Mouse (Mus musculus): ENCODE data around the gene Padi4.

The Padi4 gene

DNA sequence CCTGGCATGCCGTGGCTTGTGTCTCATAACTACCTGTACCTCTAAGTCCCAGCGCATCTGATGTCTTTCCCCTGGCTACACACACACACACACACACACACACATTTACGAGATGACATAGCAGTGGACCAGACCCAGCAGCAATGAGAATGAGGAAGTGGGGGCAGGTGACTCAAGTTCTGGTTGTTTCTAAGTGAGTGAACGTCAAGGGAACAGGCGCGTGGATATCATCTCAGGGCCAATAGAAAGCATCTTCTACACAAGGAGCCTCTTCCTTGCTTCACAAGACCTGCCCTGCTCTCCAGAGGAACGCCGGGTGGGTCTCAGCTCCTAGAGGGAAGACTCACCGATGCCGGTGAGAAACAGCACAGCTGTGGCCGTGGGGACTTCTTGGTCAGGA is 33.4 kb downstream of the Padi4 start:
- DNase-seq (ENCODE audit: low spot score) = no peak

GRCm38 (mm10) chr4:140732871-140733270 is 41.2 kb downstream of the Padi4 start:
- peak; percentile 52 for DNase-seq (ENCODE audit: low spot score)

DNA sequence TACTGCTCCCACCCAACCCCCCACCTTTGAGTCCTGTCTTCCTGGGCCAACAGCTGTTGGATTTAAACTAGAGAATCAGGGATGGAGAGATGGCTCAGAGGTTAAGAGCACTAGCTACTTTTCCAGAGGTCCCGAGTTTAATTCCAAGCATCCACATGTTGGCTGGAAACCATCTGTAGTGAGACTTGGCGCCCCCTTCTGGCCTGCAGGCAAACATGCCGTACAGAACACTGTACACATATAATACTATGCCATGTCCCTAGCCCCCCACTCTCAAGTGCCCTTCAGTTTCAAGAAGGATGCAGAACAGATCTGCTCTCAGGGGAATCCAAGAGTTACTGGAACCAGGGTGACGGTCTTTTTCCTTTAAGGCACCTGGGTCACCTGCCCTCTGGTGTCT is 42.4 kb downstream of the Padi4 start:
- no peak for DNase-seq (ENCODE audit: low spot score)

DNA sequence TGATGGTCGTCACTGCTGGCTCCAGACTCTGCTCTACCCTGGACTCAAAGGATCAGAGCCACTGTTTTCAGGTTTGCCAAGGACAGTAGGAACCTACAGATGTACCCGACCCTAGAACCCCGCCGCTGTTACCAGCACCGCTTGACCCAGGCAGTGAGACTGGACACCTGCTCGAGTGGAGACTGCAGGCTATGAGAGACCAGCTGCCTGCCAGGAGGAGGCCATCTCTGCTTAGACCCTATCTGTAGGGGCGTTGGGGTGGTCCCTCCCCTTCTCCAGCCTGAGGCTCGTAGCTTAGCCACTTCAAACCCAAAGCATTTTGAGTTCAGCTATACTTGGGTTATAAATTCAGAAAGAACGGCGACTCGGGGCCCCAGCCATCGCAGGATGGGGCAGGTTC is 47.1 kb downstream of the Padi4 start:
- no peak for DNase-seq (ENCODE audit: low spot score)

GRCm38 (mm10) chr4:140724739-140725138 is 49.3 kb downstream of the Padi4 start:
- no peak for DNase-seq (ENCODE audit: low spot score)

- DNase-seq (ENCODE audit: low spot score) = peak; percentile 57
Measured at GRCm38 (mm10) chr4:140723801-140724200, 50.2 kb downstream of the Padi4 start.

DNA sequence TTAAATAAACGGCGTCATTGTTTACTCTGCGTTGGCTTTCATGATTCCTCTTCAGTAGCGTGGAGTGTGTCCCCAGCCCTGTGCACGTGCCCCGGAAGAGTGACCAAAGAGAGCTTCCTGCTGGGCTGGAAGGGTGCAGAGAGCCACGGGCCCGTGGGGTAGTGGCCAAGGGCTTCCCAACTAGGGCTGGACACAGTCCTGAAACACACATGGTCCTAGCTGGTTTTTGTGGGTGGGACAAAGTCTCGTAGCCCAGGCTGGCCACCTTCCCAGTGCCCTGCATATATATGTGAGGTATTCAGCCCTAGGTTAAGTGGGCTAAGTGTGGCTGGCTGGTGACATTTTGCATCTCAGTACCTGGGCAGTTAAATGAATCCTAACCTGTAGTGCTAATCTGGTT is 50.8 kb downstream of the Padi4 start:
- no peak for DNase-seq (ENCODE audit: low spot score)

GRCm38 (mm10) chr4:140722710-140723109 is 51.3 kb downstream of the Padi4 start:
- DNase-seq (ENCODE audit: low spot score) = no peak

DNA sequence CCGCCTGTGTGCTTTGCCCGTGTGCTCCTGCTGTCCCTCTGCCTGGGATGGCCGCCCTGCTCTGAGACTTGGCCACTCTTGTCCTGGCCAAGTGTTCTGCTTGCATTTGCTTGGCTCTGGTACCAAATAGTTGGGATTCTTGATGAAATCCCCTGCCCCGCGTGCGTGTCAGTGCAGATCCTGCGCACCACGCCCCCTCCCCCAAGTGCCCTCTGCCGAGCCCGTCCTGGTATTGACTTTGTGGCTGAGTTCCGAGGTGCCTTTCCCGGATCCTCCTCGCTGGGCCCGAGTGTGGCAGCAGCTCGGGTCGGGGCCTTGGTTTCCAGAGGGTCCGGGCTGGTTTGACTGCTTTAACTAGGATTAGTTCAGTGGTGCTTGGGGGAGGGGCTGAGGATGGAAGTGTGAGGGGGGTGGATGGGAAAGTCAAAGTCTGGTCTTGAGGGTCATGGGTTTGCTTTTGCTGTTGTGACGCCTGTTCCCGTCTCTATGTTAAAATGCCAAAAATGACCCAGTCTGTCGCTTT is 52.0 kb downstream of the Padi4 start:
- DNase-seq (ENCODE audit: low spot score) = no peak

DNA sequence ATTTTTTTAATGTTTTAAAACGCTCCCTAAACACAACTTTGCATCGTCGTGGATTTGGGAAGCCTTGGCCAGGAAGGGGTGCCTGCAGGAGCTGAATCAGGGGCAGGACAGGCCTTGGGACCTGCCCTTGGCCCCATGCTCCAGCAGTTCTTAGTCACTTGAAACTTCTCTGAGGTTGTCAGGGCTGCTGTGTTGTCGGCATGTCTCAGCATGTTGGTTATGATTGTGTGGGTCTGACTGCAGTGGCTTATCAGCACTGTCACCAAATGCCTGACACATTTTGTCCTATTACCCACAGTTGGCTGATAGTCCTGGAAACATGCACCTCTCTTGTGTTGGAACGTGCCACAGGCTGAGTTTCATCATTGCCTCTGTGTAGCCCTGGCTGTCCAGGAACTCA is 53.9 kb downstream of the Padi4 start:
- no peak for DNase-seq (ENCODE audit: low spot score)

DNA sequence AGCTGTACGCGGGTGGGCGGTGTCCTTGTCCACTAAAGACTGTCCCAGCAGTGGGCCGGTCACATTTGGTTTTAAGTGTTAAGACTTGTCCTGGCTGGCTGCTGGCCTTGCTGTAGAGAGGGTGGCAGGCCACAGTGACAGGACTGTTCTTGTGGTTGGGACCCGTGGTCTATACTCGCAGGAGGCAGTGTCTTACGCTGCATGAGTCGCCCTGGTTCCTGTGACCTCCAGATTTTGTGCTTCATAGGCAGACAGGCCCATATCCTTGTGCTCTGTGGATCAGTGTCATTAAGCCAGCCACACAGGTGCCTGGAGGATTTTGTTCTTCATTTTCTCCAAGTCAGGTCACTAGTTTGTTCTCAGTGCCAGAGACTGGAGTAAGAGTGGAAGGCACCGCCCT is 55.6 kb downstream of the Padi4 start:
- DNase-seq (ENCODE audit: low spot score) = no peak

DNA sequence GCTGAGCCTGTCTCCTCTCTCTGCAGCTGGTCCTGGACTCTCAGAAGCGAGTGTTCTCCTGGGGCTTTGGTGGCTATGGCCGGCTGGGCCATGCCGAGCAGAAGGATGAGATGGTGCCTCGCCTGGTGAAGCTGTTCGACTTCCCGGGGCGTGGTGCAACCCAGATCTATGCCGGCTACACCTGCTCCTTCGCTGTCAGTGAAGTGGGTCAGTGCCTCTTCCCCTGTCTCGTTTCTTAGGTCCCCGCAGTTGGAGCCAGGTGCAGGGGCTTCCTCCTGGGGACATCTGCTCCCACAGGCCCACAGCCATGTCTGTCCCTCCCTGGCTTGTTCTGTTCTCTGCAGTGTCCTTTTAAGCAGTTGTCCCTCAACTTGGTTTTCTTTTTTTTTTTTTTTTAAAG is 57.0 kb downstream of the Padi4 start:
- no peak for DNase-seq (ENCODE audit: low spot score)

- DNase-seq (ENCODE audit: low spot score) = no peak
Measured at GRCm38 (mm10) chr4:140714586-140714985, 59.5 kb downstream of the Padi4 start.

DNA sequence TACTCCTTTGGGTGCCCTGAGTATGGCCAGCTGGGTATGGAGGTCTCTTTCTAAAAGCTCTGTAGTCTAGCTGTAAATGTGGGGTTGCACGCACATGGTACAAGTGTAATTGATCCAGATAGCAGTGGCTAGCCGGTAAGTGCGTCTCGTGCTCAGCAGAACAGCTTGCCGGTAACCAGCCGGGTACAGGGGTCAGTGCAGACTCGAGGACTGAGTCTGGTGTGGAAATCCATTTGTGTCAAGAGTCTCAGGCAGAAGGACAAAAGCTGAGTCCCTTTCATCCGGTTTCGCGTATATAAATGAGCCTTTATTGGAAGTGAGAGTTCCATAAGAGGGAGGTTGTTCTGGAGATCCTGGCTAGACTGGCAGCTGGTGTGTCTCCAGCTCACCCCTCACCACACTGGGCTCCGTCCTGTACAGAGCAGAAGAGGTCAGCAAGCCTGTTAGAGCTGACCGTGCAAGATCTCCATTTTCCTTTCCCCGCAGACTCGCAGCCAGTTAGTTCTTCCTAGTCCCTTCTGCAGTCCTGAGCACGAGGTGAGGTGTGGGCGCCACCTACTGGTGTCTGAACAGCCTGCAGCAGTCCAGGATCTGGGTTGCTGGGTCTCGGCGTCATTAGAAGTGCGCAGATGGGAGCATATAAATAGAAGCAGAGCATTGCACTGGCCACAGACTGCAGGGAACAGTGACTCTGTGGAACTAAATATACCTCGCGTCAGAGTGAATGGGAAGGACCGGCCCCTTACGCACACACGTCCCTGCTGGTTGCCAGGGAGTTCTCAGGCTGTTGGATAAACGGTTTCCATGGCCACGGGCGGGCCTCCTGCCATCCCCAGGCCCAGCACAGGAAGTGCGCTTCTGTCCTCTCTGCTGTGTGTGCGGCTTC is 60.3 kb downstream of the Padi4 start:
- peak; percentile 64 for DNase-seq (ENCODE audit: low spot score)

- DNase-seq (ENCODE audit: low spot score) = no peak
Measured at GRCm38 (mm10) chr4:140711360-140711759, 62.7 kb downstream of the Padi4 start.

GRCm38 (mm10) chr4:140710781-140711180 is 63.3 kb downstream of the Padi4 start:
- DNase-seq (ENCODE audit: low spot score) = no peak

GRCm38 (mm10) chr4:140709617-140710016 is 64.4 kb downstream of the Padi4 start:
- no peak for DNase-seq (ENCODE audit: low spot score)

- DNase-seq (ENCODE audit: low spot score) = no peak
Measured at GRCm38 (mm10) chr4:140709111-140709510, 64.9 kb downstream of the Padi4 start.

DNA sequence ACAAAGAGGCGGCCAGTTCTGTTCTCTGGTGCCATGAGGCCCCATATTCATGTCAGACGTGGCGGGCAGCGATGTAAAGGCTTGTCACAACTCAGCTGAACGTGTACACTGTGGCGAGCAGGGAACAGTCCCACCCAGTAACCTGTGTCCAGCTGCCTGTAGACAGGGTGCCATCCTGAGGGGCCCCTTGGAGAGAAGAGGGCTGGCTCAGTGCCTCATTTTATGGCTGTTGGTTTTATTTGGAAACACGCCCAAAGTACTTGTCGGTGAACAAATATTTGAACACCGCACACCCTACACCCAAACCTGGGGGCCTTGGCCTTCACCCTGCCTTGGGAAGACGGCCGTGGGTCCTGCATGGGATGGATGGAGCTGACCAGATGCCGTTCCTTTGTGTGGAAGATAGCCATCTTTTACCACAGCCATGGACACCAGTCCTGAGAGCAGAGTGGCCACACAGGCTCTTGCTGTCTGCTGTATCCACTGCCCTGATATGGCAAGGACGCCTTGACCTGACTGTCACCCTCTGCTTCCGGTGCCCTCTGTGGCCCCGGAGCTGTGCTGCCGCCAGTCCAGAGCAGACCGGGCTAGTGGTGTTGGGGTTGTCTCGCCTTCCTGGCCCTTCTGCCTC is 65.6 kb downstream of the Padi4 start:
- no peak for DNase-seq (ENCODE audit: low spot score)

- DNase-seq (ENCODE audit: low spot score) = no peak
Measured at GRCm38 (mm10) chr4:140707615-140708014, 66.4 kb downstream of the Padi4 start.

- no peak for DNase-seq (ENCODE audit: low spot score)
Measured at GRCm38 (mm10) chr4:140704166-140704565, 69.9 kb downstream of the Padi4 start.

- DNase-seq (ENCODE audit: low spot score) = no peak
Measured at GRCm38 (mm10) chr4:140703636-140704035, 70.4 kb downstream of the Padi4 start.

DNA sequence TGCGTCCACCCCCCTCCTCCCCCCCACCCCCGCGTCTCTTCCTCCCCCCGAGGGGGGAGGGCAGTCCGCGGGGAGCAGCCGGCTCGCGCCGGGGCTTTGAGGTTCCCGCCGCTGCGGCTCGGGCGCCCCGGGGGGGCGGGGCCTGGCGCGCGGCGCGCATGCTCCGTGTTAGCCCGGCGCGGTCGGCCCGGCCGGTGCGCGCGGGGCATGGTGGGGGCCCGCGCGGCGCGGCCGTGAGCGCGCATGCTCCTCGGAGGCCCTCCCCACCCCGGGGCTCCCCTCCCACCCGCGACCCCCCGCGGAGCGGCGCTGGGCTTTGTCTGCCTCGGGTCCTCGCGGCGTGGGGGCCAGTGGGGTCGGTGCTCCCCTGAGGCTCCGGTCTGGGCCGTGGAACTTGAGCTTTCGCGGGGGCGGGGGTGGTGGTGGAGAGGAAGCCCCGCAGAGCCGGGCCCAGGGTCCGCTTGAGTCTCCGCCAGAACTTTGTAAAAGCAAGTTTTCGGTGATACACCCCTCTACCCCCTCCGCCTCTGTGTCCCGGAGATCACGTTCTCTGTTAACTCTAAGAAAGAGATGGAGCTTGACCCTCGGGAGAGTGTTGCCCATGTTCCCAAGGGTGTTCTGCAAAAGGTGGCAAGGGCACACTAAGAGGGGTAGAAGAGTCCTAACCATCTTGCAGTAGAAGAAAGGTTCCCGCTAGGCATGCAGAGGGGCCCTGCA is 71.3 kb downstream of the Padi4 start:
- peak; percentile 75 for DNase-seq (ENCODE audit: low spot score)

Data from c-Kit-positive CD71-positive TER-119-positive erythroid progenitor cells, embryonic 14.5 days (primary cell).